Mouse (Mus musculus): Measurements from ENCODE around the gene Ranbp10. TPM values are rescaled to one million over a fixed set of nuclear protein-coding genes. Genes with fewer than 3 reads are reported as not detected.
"Not testable (repeated sequence)": the region's sequence is repeated elsewhere in the genome, so short reads cannot be mapped to it uniquely, and the experiment has no call there.

Ranbp10 gene
- total RNA-seq, 1 experiment from 2014 or later: 7.1 TPM

DNA sequence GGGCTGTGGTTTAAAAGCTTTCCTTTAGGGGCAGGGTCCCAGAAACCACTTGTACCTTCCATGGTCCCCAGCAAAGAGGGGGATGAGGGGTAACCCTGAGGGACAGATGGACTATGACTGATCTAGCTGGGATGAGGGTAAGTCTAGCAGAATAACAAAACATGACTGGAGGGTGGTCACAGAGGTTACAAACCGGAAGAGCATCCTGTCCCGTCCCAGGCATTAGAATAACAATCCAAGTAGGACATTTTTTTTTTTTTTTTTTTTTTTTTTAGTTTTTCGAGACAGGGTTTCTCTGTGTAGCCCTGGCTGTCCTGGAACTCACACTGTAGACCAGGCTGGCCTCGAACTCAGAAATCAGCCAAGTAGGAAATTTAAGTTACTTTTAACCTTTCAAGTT is 22.9 kb upstream of the Ranbp10 start:
- no peak for ATAC-seq (replicated peaks in 1 of 2; ENCODE audit: insufficient read depth in 1 of 2, low FRiP score in 2 of 2, low TSS enrichment in 1 of 2, low read depth in 1 of 2, poor library complexity in 2 of 2, severe bottlenecking in 2 of 2)

DNA sequence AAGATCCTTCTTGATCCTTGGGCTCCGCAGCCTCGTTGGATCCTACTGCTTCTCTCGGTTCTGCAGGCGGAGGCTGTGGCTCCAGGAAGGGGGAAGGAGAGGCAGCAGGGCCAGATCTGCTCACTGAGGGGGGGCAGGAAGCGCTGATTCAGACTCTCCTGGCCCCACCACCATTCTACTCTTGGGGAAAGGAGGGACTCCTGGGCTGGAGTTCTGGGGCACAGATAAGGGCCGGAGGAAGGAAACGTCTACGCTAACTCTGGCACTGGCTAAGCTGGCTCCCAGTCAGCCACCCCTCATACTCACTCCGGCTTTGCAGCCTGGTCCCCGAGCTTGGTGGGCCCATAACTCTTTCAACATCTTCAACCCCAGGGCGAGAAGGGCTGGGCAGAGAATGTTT is 19.5 kb upstream of the Ranbp10 start:
- peak; percentile 58 to 59 for ATAC-seq (replicated peaks in 1 of 2; ENCODE audit: insufficient read depth in 1 of 2, low FRiP score in 2 of 2, low TSS enrichment in 1 of 2, low read depth in 1 of 2, poor library complexity in 2 of 2, severe bottlenecking in 2 of 2)

DNA sequence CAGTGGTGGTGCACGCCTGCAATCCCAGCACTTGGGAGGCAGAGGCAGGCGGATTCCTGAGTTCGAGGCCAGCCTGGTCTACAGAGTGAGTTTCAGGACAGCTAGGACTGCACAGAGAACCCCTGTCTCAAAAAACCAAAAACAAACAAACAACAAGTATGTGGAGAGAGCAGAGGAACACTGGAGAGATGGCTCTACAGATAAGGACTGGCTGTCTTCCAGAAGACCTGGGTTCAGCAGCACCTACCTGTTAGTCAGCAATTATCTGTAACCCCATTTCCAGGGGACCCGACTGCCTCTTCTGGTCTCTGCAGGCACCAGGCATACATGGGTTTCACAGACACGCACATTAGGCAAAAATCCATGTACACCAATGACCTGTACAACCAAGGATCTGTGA is 12.1 kb upstream of the Ranbp10 start:
- ATAC-seq (replicated peaks in 1 of 2; ENCODE audit: insufficient read depth in 1 of 2, low FRiP score in 2 of 2, low TSS enrichment in 1 of 2, low read depth in 1 of 2, poor library complexity in 2 of 2, severe bottlenecking in 2 of 2): no peak

DNA sequence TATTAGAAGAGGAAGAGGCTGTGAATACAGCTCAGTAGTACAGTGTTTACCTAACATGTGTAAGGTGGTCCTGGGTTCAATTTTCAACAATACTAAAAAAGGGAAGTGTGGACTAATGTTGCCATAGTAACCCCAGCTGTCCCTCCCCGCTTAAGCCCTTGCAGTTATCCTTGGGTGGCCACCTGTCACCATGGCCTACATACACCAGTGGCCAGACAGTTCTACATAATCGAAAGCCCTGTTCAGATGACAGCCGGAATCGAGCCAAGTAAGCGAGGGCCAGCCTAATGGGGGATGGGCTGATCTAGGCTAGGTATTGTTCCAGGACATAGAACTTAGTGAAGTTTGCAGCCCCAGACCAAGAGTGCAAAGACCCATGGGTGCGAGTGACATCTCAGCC is 9.8 kb upstream of the Ranbp10 start:
- ATAC-seq (replicated peaks in 1 of 2; ENCODE audit: insufficient read depth in 1 of 2, low FRiP score in 2 of 2, low TSS enrichment in 1 of 2, low read depth in 1 of 2, poor library complexity in 2 of 2, severe bottlenecking in 2 of 2): no peak

DNA sequence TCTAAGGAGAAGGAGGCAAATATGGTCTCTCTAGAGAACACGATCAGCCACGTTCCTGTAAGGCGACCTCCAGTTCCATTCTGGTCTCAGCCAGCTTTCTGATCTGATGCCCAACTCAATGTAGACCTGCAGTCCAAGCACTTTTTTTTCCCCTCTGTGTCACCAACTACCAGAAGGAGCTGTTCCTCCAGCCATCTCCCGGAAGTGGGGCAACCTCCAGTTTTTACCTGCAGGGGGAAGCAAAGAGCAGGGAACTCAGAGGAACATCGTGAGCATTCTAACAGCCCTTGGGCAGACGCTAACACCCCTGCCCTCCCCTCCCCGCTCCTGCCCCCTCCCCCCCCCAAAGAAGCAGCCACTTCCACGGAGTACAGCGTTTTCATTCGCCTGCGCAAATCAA is 8.2 kb upstream of the Ranbp10 start:
- peak; percentile 87 to 95 for ATAC-seq (replicated peaks in 1 of 2; ENCODE audit: insufficient read depth in 1 of 2, low FRiP score in 2 of 2, low TSS enrichment in 1 of 2, low read depth in 1 of 2, poor library complexity in 2 of 2, severe bottlenecking in 2 of 2)

DNA sequence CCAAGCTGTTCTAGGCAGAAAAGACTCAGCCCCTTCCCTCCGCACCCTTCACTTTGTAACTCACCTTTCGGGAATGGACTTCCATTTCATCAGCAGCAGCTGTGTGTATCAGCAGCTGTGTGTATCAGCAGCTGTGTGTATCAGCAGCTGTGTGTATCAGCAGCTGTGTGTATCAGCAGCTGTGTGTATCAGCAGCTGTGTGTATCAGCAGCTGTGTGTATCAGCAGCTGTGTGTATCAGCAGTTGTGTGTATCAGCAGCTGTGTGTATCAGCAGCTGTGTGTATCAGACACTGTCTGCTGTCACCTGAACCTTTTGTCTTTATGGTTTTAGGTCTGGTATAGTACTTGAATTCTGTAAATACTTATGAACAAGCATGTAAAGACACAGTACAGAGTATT is 6.6 kb upstream of the Ranbp10 start:
- not testable (repeated sequence) for ATAC-seq (replicated peaks in 1 of 2; ENCODE audit: insufficient read depth in 1 of 2, low FRiP score in 2 of 2, low TSS enrichment in 1 of 2, low read depth in 1 of 2, poor library complexity in 2 of 2, severe bottlenecking in 2 of 2)

DNA sequence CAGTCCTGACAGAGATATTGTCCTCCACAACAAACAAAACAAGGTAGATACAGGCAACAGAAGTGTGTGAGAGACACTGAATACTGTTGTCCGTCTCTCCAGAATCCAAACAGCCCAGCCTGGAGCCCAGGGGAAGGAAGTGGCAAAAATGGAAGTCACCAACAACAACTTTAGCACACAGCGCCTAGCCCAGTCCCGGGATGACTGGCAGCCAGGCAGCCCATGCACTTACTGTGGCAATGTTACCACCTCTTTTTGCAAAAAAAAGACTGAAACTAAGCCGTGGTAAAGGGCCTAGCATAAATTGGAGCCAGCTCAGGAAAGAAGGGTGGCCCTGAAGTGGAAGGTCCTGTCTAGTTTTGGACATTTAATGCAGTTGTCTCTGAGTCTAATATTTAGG is 771 bp downstream of the Ranbp10 start:
- no peak for ATAC-seq (replicated peaks in 1 of 2; ENCODE audit: insufficient read depth in 1 of 2, low FRiP score in 2 of 2, low TSS enrichment in 1 of 2, low read depth in 1 of 2, poor library complexity in 2 of 2, severe bottlenecking in 2 of 2)

DNA sequence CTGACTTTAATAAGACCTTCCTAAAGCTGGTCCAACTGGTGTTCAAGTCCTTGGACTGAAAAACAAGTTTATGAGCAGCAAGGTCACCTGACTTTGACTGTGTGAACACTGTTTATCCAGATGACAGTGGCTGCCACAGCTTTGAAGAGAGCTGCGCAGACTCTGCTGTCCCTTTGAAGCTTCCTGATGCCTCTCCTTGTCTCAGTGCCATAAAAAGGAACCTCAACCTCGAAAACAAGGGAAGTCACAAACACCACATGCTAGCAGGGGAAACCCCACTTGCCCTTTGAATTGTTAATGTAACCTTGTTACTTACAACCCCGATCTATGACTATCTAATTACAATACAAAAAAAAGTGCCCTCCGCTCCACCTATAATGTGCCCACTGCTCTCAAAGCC is 1.6 kb downstream of the Ranbp10 start:
- no peak for ATAC-seq (replicated peaks in 1 of 2; ENCODE audit: insufficient read depth in 1 of 2, low FRiP score in 2 of 2, low TSS enrichment in 1 of 2, low read depth in 1 of 2, poor library complexity in 2 of 2, severe bottlenecking in 2 of 2)

DNA sequence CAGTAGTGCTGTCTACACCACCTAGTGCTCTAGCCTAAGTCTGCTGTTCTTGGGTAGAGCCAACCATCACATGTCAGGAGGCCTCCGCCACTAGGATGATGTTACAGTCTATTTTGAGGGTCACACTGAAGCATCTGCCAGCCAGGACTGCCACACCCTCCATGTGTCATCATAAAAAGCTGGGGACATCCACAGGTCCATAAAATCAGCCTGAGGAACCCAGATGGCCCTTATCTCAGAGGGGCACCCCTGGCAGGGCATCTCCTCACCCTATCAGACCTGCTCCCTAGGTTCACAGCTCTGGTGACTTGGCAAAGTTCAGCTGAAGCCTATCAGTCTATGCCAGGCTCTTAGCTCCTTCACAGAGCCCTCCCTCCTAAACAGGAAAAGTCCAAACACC is 6.2 kb downstream of the Ranbp10 start:
- peak; percentile 53 to 68; a peak in 3 of 4 replicates for ATAC-seq (replicated peaks in 1 of 2; ENCODE audit: insufficient read depth in 1 of 2, low FRiP score in 2 of 2, low TSS enrichment in 1 of 2, low read depth in 1 of 2, poor library complexity in 2 of 2, severe bottlenecking in 2 of 2)

DNA sequence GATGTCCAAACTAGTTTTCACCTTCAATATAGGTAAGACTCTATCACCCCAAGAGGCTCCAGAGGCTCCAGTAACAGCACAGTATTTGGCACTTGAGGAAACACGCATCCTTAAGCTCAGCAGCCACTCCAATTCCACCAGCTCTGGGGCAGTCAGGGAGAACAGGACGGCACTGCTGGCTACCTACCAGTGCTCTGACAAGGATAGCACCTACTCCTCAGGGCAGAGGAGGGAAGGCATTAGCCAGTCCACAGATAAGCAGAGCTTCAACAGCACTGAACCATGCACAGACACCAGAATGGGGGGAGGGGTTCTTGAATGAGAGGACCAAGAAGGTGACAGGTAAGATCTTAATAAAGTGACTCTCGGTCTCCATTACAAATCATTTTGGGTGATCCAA is 7.5 kb downstream of the Ranbp10 start:
- no peak; a peak in 1 of 4 replicates for ATAC-seq (replicated peaks in 1 of 2; ENCODE audit: insufficient read depth in 1 of 2, low FRiP score in 2 of 2, low TSS enrichment in 1 of 2, low read depth in 1 of 2, poor library complexity in 2 of 2, severe bottlenecking in 2 of 2)

DNA sequence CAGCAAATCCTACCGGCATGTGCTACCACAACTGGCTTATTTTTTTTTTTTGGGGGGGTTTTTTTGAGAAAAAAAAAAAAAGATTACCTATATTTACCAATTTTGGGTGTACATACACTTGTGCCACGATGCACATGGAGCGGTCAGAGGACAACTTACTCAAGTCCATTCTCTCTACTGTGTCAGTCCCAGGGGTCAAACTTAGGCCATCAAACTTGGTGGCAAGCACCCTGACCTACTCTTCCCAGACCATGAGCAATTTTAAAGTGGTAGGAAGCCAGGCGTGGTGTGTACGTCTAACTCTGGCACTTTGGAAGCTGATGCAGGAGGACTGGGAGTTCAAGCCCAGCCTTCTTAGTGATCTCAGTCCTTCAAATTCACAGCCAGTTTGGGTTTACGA is 13.9 kb downstream of the Ranbp10 start:
- no peak for ATAC-seq (replicated peaks in 1 of 2; ENCODE audit: insufficient read depth in 1 of 2, low FRiP score in 2 of 2, low TSS enrichment in 1 of 2, low read depth in 1 of 2, poor library complexity in 2 of 2, severe bottlenecking in 2 of 2)

DNA sequence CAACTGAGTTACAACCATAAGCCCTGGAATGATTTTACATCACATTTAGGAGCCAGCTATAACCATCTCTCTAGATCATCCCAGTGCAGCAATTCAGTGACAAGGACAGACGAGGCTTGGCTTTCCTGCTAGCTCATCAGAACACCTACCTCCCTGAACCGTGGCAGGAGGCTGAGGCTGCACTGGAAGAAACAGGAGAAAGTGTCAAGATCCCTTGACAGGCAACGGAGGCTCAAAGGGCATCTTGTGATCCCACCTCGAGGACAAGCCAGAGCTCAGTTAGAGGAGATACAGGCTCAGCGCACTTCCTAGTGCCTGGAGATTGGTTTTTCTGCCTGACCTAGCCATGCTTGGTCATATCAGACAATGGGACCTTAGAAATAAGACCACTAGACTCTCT is 14.6 kb downstream of the Ranbp10 start:
- ATAC-seq (replicated peaks in 1 of 2; ENCODE audit: insufficient read depth in 1 of 2, low FRiP score in 2 of 2, low TSS enrichment in 1 of 2, low read depth in 1 of 2, poor library complexity in 2 of 2, severe bottlenecking in 2 of 2): no peak

DNA sequence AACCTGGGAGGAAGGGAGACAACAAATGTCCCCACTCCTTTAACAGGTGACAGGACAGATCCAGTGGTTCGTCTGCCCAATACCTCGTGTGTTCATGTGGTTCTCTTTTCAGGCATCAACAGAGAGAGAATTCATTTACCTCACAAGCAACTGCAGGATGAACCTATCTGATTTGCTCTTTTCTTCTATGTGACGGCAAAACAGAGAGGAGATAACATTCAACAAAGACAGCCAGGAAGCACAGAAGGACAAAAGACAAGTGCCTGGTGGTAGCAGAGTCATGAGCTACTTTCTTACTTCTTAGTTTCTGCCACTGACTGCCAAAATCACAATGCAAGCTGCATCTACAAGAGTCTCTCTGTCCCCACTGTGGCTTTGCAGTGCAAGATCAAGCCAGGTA is 15.6 kb downstream of the Ranbp10 start:
- no peak for ATAC-seq (replicated peaks in 1 of 2; ENCODE audit: insufficient read depth in 1 of 2, low FRiP score in 2 of 2, low TSS enrichment in 1 of 2, low read depth in 1 of 2, poor library complexity in 2 of 2, severe bottlenecking in 2 of 2)

DNA sequence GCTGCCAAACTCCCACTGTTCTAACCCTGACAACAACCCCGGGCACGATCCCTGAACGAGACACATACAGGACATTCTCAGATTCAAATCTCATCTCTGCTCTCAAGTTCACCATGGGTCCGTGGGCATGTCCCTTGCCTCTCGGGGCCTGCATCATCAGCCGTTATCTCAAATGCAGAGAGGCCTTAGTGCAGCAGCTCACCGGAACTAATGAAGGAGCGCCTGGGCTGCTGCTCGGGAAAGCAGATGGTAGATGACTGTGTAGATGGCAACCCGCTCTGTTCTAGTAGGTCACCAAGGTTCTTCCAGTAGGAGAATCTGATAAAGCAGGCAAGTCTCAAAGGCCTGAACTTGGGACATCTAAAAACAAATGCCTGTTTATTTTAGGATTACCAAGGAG is 16.1 kb downstream of the Ranbp10 start:
- ATAC-seq (replicated peaks in 1 of 2; ENCODE audit: insufficient read depth in 1 of 2, low FRiP score in 2 of 2, low TSS enrichment in 1 of 2, low read depth in 1 of 2, poor library complexity in 2 of 2, severe bottlenecking in 2 of 2): no peak

DNA sequence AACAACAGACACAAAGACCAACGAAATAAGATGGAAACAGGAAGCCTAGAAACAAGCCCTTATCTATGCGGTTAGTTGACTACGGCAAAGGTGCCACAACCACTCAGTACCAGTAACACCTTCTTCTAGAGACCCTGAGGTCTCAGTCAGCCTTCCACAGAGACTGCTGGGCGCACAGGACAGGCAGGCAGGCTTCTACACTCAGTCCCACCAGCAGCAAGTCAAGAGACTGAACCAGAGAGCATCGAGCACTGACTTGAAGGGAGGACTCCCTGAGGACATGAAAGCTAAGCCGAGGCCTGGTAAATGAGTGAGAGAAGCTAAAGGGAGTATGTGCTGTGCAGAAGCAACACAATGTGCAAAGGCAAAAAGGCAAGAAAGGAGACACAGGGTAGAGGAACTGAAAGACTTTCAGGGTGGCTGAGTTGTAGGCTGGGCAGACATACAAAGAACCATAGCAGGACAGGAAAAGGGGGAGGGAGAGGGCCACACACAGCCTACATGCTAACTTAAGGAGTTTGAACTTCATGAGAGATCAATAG is 16.8 kb downstream of the Ranbp10 start:
- 0 out of 4 replicates have a peak, but pooled peaks of 1 of the 2 experiments have one; percentile 27 for ATAC-seq (replicated peaks in 1 of 2; ENCODE audit: insufficient read depth in 1 of 2, low FRiP score in 2 of 2, low TSS enrichment in 1 of 2, low read depth in 1 of 2, poor library complexity in 2 of 2, severe bottlenecking in 2 of 2)

DNA sequence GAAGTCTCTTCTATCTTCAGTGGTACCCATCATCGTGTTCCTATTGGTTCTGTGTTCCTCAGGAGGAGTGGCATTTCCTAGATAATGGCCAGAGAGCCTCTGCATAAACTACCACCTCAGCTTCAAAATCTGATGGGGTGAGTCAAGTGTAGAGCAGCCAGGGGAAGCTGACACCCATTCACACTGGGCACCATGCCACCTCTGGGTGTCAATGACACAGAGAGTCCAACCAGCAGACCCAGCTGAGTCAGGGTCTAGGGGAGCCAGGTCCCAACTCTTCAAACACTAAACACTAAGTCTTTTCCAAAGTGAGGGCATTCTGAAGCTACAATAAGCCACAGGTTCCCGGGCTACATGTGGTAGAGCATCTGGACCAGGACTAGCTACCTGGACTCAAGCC is 18.7 kb downstream of the Ranbp10 start:
- no peak for ATAC-seq (replicated peaks in 1 of 2; ENCODE audit: insufficient read depth in 1 of 2, low FRiP score in 2 of 2, low TSS enrichment in 1 of 2, low read depth in 1 of 2, poor library complexity in 2 of 2, severe bottlenecking in 2 of 2)

DNA sequence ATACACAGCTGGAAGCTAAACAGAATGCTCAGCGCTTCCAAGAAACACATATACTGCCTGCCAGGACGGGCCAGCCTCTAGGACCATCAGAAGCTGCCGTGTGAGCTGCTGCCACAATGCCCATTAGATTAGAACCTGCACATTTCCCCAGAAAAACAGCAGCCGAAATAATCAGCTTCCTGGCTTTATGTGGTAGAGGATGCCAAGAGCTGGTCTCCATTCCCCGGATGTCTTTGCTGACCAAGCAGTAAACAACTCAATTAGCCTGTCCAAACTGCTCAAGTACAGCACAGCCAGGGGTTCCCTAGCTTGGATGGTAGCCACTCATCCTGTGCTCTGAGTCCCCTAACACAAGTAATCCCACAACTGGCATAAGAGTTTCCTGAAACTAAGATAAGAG is 19.4 kb downstream of the Ranbp10 start:
- no peak for ATAC-seq (replicated peaks in 1 of 2; ENCODE audit: insufficient read depth in 1 of 2, low FRiP score in 2 of 2, low TSS enrichment in 1 of 2, low read depth in 1 of 2, poor library complexity in 2 of 2, severe bottlenecking in 2 of 2)

DNA sequence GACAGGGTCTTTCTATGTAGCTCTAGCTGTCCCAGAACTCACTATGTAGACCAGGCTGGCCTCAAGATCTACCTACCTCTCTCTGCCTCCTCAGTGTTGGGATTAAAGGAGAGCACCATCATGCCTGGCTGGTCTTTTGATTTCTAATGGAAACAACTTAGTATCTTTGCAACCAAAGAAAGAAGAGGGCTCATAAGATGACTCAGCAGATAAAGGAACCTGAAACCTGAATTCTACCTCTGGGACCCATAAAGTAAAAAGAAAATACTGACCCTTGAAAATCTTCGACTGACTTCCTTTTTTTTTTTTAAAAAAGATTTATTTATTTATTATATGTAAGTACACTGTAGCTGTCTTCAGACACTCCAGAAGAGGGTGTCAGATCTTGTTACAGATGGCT is 21.2 kb downstream of the Ranbp10 start:
- ATAC-seq (replicated peaks in 1 of 2; ENCODE audit: insufficient read depth in 1 of 2, low FRiP score in 2 of 2, low TSS enrichment in 1 of 2, low read depth in 1 of 2, poor library complexity in 2 of 2, severe bottlenecking in 2 of 2): no peak

DNA sequence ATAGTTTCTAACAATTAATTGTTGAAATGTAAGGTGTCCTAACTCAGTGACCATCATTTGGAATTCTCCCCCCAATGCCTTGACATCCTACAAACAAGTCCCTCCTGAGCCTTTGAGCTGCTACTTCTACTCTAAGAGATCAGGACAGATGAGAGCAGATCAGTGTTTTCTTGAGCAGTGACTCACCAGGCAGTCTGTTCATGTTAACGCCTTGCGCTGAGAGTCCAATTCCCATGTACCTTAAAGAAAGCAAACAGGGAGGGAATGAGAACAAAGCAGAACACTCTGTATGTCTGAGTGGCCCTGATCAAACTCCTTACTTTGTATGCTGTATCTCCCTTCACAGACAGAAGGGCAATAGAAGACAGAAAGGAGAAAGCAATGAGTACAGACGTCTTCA is 21.8 kb downstream of the Ranbp10 start:
- no peak for ATAC-seq (replicated peaks in 1 of 2; ENCODE audit: insufficient read depth in 1 of 2, low FRiP score in 2 of 2, low TSS enrichment in 1 of 2, low read depth in 1 of 2, poor library complexity in 2 of 2, severe bottlenecking in 2 of 2)

DNA sequence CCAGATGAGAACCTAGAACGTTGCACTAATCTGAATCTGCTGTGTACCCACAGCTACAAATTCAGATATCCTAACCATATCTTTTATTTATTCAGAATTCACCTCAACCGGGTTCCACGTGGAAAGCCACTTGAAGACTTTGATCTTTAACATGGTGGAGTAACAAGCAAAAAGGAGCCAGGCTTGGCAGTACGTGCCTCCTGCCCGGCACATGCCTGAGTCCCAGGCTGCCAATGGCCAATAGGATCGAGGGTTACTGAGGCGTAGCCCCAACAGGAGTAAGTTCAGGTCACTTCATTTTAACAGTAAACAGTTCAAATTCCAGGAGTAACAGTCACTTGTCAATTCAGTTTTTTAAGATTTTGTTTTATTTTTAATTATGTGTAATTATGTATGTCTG is 22.4 kb downstream of the Ranbp10 start:
- no peak for ATAC-seq (replicated peaks in 1 of 2; ENCODE audit: insufficient read depth in 1 of 2, low FRiP score in 2 of 2, low TSS enrichment in 1 of 2, low read depth in 1 of 2, poor library complexity in 2 of 2, severe bottlenecking in 2 of 2)

Data from hematopoietic stem cell, adult 5-6 weeks (primary cell).